Mouse (Mus musculus) CD4-positive, CD25-positive, alpha-beta regulatory T cell, adult 4 months (primary cell): ENCODE results near the gene Itm2b. TPM values are rescaled to one million over a fixed set of nuclear protein-coding genes. Genes with fewer than 3 reads are reported as not detected.
A peak's percentile ranks its signal among the peaks of the same experiment; 100 is the strongest.

ENCODE experiments used
- ATAC-seq: one replicate; pipeline ENCODE4 v1.8.0; 2017
- polyA plus RNA-seq, 2 experiments: library from polyadenylated mRNA; unstranded; fragments of 100-300 nt; shearing (Covaris generic); gene quantifications; one replicate each; pipeline ENCODE4 v1.2.1; 2017

Gene Itm2b
- polyA plus RNA-seq, 2 experiments from 2014 or later: 926 to 1,094 TPM

DNA sequence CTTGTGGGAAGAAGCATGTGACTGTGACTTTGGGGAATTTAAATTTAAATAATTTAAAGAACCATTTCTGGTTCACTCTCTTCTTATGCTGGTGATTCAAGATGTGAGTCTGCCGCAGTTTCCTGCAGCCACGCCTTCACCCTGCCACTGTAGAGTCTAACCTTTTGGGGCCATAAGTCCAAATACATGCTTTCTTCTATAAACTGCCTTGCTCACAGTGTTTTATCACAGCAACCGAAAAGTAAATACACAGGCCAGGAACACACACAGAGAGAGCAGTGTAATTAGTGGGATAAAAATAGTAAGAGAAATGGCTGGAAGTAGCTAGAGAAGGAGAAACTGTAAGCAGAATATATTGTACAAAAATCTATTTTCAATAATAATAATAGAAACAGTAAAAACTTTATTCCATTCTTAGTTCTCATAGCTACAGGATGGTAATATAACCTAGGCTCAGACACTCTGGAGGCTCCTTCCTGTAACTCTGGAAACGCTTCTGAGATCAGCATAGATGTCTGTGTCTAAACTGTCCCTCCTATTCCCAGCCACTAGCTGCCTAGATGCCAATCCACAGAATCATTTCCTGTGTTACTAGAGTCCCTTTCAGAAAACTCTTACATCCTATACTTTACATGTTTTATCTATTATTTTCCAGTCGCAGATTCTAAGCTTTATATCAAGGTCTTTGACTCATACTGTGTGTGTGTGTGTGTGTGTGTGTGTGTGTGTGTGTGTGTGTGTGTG lies 9.3 kb upstream of the Itm2b start:
- ATAC-seq: no peak

DNA sequence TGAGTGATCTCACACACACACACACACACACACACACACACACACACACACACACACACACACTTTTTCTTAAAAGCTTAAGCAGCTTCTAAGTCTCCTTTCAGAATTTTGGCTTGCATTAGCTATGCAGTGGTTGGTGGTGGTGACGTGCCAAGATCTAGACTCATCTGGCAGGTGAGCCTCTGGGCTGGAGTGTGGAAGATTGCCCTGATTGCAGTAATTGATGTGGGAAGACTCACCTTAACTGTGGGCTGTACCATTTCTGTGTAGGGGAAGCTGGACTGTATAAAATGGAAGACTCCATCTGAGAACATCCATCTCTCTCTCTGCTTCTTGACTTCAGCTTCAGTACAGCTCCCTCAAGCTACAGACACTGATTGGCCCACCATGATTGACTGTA lies 6.4 kb upstream of the Itm2b start:
- no peak for ATAC-seq

DNA sequence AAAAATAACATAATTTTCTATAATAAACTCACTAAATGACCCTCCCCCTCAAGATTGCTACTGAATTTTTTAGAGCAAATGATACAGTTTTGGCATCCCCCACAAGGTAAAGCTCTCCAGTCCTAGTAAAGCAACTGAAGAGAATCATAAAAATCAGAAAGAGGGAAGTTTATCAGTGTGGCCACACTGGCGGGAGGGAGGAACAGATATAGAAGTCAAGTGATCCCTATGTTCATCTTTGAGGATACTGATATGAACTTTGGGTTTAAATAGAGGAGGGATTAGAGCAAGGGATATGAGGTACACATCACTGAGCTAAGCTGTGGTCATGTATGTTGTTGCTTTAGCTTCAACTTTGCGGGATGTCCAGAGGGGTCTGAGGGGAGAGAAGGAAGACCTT lies 5.1 kb upstream of the Itm2b start:
- no peak for ATAC-seq

DNA sequence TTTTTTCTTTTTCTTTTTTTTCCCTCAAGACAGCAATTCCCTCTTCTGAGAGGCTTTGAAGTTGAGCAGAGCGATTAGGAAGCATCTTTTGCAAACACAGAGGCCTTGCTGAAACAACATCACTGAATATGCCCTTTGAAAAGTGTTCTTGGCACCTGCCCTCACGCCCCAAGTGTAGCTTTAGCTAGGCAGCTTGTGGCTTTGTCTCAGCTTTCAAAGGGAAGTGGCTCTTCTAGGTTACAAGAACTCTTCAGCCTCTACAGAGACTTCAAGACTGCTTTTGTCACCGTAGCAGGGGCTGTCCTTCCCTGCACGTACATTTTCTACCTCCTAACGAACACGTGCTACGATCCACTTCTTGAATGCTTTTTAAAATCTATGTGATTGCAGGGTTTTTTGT lies 4.0 kb upstream of the Itm2b start:
- peak; percentile 49 for ATAC-seq

DNA sequence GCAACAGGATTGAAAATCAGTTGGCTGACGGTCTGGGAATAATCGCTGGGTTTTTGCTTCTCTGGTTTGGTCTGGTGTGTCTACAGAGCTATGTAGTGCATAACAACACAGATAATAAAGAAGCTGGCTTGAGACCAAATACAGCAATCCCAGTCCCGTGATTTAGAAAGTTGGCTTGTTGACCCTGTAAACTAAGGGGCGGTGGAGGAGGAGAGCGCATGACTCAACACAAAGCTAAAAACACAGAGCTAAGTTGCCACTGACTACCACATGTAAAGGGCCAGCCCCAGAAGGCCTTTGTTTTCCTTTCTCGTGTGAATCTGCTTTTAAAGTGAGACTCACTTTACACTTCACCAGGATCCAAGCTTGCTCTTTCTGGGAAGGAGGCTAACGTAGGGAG lies 3.5 kb upstream of the Itm2b start:
- ATAC-seq: no peak

DNA sequence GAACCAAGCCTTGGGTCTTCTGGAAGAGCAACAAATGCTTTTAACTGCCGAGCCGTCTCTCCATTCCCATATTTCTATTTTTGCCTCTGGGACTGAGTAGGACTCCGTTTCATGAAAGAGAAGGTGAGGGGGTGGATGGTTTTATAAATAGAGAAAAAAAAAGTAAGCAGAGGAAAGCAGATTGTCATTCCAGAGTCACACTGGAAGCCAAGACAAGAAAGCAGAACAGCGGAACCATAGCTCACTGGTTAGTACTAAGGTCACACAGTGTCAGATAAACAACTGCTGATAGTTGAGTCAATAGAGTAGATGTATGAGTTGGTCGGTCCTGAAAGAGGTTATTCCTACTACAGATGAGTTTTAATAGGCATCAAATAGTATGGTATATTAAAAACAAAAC lies 1.4 kb upstream of the Itm2b start:
- no peak for ATAC-seq

DNA sequence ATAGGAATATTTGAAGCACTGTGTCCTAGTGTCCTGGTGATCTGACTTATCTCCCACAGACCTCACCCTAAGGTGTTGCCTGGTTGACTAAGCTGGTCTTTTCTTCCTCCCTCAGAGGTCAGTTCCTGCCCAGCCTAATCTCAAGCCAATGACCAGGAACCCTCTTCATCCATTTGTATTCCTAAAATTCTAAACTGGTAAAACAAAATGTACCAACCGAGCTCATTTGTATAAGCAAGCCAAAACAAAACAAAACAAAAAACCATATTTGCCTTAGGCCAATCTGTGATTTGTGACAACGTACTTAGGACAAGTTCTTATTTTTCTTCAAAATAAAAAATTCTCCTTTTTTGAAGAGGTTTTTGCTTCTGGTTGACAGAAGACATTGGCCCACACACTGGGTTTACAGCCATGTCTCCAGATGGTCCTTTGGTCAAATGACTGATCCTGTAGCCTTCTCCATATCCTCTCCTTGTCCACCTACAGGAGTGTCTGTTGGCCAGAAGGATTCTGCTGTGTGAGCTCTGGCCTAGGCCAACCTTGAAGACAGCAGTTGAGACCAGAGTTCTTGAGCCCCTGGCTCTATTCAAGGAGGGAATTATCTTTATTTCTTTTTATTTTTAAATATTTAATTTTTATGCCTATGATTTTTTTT lies 758 bp upstream of the Itm2b start:
- no peak for ATAC-seq

DNA sequence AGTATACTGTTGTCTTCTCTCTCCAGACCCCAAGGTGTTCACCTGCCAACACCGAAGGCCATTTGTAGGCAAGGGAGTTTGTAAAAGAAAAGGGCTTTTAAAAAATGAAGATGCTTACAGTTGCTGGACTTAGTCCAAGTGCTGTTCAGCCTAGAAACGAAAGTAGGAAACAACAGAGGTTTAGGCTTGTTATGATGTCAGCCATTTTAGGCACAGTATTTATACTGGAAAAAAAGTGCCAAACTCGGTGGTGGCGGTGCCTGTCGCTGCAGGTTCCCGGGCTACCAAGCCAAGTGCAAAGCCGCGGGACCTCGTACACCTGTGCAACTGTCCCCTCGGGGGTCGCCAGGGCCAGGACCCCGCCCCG lies 560 bp downstream of the Itm2b start:
- ATAC-seq: peak; percentile 65

DNA sequence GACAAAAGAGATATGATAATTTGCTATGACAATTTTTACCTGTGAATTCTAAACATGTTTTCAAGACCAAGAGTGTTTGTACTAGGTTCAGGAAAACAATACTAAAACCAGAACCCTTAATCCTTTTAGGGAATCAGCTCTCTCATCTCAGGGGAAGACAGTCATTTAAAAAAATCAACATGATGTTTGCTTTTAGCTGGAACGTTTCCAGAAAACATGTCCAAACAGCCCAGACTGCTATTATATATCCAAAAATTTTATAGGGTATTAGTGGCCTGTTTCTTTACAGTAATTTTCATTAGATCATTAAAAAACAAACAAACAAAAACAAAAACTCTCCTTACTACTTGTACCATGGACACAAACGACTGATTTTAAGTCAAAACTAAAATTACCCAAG lies 1.3 kb downstream of the Itm2b start:
- ATAC-seq: no peak

DNA sequence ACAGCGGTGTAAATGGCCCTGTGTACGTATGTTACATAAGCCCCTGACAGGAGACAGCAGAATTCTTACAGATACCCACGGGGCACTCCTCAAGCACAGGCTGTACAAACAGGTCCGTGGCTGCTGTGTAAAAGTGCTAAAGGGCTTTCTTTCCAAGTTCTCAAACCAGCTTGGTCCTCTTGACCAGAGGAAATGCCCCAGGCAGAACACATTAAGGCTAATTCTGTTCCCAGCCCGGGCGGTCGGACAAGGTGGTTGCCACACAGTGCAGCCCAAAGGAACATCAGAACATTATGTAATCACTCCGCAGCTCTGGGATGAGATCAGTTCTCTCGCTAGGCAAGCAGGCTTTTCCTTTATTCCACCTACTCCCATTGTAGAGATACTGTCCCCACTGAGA lies 2.4 kb downstream of the Itm2b start:
- no peak for ATAC-seq

DNA sequence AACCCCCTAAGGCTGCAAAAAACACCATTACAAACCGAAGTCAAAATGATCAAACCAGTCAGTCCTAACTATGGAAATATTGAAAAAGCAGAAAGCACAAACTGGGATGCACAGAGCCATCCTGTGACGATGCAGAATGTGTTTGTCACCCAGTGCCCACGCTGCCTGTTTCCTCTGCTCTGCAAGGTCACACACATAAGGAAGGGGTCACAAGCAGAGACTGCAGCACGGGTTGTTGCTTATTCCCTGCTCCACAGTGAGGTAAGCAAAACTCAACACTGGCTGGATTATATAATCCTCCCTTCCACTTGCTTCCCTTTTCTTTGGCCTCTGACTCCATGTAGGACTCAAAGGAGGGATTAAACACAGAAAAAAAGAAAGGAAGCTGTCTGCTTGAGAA lies 3.5 kb downstream of the Itm2b start:
- ATAC-seq: no peak

DNA sequence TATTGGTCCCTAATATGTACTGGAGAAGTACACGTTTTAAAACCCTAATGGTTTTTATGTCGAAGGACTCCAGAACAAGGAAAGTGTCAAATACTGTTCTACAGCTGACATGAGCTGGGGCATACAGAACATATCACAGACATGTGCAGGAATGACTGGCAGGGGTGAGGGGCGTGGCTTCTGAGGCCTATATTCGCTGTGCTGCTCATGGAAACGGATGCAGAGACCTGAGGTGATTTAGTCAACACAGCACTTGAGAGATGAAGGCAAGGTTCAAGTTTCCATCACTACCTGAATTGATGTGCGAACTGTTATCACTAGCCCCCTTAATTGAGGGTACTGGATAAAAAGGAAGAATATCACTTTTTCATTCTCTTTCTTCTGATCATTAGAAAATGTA lies 7.3 kb downstream of the Itm2b start:
- peak; percentile 69 for ATAC-seq

DNA sequence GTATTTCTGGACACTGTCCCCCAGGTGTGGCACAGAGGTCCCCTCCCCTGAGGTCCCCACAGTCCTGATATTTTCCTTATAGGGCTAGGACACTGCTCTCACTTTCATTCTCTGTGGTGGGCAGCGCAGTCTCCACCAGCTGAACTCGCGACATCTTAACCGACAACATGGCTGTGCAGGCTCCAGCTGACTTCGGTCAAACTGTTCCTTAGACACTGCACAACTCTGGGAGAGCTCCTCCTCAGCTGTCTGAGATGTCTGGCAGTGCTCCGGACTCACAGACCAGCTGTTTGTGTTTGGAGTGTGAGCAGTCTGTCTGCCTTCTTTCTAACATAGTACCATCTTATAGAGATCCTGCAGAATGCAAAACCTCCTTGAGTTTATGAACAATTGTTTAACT lies 8.2 kb downstream of the Itm2b start:
- ATAC-seq: no peak

DNA sequence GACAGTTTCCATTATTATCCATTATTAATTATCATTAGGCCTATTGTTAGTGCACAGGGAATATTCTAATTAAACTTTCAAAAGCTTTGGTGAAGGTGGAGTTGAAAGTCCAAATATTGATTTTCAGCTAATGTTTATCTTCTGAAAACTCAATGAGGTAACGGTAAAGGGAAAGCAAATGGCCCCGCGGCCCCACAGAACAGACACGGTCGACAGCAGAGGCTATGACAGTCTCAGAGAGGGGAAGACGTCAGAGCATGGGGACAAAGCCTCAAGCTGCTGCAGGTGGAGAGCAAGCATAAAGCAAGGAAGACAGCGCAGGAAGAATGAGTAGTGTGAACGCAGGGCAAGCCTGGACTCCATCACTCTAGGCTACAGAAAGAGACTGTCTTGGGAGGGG lies 9.2 kb downstream of the Itm2b start:
- ATAC-seq: no peak

DNA sequence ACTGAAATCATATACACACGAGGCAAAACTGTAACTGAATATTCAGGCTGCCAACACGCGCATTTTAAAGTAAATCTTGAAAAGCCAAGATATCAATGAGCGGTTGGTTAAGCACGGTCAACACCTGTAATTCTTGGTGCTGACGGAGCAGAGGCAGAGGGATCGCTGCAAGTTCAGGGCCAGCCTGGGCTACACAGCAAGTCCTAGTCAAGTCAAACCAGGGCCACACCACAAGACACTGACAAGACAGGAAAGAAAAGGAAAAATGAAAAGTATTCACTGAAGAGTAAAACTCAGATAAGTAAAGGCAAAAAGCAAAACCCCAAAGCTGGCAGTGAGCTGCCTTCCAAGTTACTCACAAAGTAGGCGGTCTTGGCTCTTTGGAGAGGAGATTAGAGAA lies 9.6 kb downstream of the Itm2b start:
- ATAC-seq: no peak

DNA sequence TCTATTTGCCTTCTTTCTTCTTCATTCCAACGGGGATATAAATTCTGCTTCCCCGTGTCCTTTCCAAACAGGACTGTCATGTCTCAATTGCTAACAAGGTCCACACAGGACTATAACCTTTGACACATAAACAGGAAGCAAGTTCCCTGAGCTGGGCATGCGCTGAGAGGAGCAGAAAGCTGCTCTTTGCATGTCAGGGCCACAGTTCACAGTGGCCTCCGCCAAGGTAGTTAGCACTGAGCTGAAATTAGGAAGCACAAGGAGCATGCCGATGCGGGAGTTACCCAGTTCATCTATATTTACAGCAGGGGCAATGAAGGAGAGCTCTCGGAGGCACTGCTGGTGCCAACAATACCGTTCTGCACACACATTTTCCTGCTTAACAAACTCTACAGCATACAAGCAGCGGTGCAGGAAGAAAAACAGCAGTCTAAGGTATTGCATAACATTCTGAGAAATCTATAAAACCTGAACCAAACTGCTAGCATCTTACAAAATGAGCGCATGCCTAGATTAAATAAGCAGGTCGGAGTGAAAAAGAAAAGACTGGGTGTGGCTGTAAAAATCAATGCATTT lies 10.7 kb downstream of the Itm2b start:
- no peak for ATAC-seq

DNA sequence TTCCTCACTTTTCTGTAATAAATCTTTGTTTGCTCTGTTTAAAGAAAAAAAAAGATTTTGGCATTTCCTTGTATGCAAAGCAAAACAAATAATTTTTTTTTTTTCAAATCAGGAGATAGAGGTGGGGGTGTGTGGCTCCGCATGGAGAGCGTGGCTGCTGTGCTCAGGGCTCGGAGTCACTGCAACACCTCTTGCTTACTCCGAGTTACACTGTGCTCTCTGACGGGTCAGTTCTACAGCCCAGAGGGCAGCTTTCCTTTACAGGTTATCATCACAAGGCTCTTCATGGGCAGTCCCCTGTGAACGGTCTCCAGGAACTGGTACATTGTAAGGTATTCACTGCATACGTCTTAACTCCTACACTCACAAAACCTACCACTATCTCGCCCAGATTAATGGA lies 11.5 kb downstream of the Itm2b start:
- ATAC-seq: no peak

DNA sequence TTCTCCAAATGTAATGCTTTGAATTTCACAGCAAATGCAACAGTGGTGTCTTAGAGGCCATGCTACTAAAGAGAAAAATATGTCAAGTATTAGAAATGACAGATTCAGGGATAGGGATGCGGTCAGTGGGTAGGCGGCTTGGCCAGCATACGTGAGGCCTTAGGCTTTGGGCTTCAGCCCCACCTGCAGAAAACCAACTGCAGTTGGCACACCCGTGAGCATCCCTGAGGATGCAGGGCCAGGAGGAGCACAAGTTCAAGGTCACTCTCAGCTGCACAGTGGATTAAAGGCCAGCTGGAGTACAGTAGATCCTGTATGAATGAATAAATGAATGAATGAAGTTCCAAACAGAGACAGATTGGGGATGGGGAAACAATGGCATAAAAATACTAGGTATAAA lies 12.1 kb downstream of the Itm2b start:
- no peak for ATAC-seq

DNA sequence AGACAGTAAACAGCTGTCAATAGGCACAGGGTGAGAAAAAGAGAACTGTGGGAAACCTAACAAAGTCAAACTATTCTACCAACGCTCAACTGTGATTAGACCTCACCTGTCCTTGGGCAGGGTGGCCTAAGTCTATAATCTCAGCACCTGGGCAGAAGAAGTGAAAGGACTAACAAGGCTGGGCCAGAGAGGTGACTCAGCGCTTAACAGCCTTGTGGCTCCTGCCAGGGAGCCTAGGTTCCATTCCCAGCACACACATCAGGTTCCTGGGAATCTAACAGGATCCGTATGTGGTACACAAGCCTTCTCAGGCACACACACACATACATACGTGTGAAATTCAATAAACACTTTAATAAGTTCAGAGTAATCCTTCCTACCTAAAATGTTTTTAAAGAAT lies 13.5 kb downstream of the Itm2b start:
- ATAC-seq: no peak

DNA sequence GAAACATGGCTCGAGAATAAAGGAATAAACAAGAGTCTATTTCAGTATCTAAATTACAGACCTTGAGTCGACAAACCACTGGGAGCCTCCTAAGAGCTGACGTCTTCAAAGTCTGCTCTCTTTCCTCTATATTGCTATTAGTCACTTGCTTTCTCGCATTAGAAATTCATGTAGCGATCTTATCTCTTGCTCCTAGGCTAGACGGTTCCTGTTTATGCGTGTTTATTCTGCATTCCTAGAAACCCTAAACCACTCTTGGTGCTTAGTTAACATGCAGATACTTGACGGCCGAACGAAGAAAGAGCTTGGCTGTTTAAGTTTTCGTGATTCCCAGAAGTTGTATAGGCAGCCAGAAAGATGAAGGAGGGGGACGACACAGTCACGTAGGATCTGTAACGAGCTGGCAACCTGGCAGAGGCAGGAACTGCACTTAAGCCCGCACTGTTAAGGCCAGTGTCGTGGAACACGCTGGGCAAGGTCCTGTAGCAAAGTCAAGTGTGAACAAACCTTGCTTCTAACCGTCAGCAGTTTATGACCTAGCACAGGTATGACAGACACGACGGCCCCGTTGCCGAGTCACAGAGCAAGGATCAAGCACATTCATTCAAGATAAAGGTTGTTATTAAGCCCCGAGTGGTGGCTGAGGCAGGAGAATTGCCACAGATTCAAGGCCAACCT lies 14.3 kb downstream of the Itm2b start:
- ATAC-seq: peak; percentile 51

DNA sequence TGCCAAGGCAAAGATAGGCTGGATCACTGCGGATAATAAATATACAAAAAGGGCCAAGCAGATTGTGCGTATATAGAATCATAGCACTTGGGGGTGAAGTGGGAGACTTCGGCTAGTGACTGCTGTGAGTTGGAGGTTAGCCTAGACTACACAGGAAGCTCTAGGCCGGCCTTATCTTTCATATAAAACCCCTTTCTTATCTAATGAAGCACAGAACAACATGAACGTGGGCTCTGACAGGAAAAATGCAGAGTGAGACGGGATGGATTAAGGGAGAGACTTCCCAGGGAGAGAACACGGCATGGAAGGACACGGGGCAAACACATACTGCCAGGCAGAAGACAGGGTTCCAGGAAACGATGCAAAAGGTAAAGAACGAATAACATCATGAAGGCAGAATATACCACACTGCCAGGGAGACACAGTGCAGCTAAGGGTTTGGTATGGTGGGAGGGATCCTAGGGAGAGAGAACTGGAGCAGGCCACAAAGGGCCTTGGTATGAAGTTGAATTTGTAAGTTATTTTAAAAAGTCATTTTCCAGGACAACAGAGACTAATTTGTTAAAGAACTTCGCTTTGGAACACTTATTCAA lies 14.9 kb downstream of the Itm2b start:
- ATAC-seq: peak; percentile 30

DNA sequence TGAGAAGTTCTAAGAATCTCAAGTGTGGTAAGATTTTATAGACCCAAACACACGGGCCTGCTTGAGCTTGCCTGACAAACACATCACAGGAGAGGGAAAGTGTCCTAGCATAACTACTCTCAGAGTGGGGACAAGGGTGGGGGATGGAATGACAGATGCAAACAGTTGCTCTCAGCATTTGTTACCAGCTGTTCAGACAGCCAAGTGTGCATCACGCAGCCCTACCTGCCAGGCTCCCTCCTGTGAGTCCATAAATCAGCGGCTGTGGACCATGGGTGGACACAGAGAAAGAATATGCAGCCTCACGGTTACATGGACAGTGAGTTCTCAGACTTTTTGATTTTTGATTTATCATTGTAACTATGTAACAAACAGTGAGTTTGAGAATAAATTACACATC lies 15.5 kb downstream of the Itm2b start:
- no peak for ATAC-seq

DNA sequence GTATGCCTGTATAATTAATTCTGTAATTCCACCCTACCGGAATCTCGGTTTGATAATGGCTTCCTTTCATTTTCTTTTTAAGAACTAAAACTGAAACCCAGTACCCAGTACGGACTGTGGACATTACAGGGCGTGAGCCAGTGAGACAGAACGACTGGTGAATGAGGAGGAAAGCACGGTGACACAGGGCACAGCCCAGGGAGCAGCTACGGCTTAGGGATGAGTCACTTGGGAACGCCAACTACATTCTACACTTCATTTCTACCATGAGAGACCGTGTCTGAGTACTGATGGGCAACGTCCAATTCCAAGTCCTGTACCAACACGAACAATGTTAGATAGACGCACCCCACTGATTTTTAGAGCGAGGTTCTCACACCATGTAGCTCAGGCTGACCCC lies 16.1 kb downstream of the Itm2b start:
- no peak for ATAC-seq

DNA sequence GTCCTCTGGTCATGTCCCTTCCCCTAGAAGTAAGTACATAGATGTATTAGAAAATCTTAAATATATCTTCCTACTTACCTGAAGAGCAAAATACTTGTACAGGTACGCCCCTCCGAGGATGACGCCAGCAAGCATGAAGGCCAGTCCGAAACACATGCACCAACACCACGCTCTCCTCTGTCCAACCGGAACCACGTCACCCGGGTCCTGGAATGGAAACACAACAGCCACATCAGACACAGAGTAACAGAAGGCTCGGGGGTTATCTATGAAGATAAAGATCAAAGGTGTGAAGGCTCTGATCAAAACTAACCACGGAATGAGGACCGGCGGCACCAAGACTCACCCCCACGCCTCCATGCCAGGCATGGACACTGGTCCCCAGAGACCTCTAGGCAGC lies 16.9 kb downstream of the Itm2b start:
- no peak for ATAC-seq
